21 mouse cellular contexts compared by ENCODE assay signal in the genomic region with DNA sequence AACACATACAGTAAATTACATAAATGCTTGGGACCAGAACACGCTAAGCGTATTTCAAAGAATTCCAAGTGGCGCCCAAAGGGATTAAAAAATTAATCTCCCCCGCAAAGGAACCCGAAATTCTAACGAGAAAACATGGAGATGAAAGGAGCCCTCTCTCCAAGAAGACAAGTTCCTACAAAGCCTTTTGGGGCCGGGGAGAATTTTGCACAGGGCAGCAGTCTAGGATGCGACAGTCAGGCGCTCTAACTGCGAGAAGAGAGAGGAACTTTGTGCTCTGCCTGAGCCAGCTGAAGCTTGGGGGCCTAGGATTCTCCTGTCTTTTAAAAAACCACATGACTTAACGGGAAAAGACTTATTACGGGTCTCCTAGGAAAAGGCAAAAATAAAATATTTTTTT.
DNase-seq lines count a peak whose midpoint lies in the region; ATAC-seq lines count a peak whose summit lies in the region.
"Had no signal": no experiment of that assay in that cellular context is flagged by ENCODE, and none has a peak within 500 bp of the region (broad histone marks: within the 10 kb centered on the region; RNA-seq: fewer than 3 reads in every experiment).

No protein-coding gene starts in this region.

- no peaks in the 10 kb centered on the region; the same call in 1 of the 2 replicates for H3K36me3 ChIP-seq in embryonic facial prominence, embryonic 14.5 days (ENCODE audit: control insufficient read depth, insufficient read depth, low read length)
- H3K36me3 ChIP-seq in embryonic facial prominence, embryonic 10.5 days (replicated peaks): no peaks in the 10 kb centered on the region
- peaks cover 19% of the 10 kb centered on the region; the same call in 1 of the 2 replicates for H3K36me3 ChIP-seq in midbrain, embryonic 14.5 days (ENCODE audit: control insufficient read depth, insufficient read depth, low read length)
- no peaks in the 10 kb centered on the region for H3K36me3 ChIP-seq in midbrain, embryonic 11.5 days (ENCODE audit: control insufficient read depth, insufficient read depth, low read length)

- DNase-seq in embryonic facial prominence, embryonic 14.5 days (ENCODE audit: low spot score): peak; percentile 53
- no peak for DNase-seq in embryonic facial prominence, embryonic 10.5 days (ENCODE audit: low spot score)
- peak; percentile 59 for DNase-seq in heart, adult 11 months
- DNase-seq in heart, adult 9 months (ENCODE audit: low spot score in 2 of 2): no peak
- DNase-seq in midbrain, embryonic 14.5 days: peak; percentile 27
- no peak for DNase-seq in midbrain, embryonic 11.5 days (ENCODE audit: low spot score, missing footprints)
- DNase-seq: adrenal gland, adult 2 months; adrenal gland, adult 8-10 months; adrenal gland, postnatal 10 days; adrenal gland, postnatal 14 days; adrenal gland, postnatal 25 days; adrenal gland, postnatal 36 days; B cell, adult 2 months; cerebellum, adult 11 months; cerebellum, adult 11-12 months; cerebellum, adult 18-20 months had no signal

- WGBS in embryonic facial prominence, embryonic 14.5 days: 52% methylated on average over 12 of the region's 12 CpGs
- WGBS in embryonic facial prominence, embryonic 10.5 days: 73% methylated on average over 12 of the region's 12 CpGs
- 56% methylated on average over 12 of the region's 12 CpGs for WGBS in midbrain, embryonic 14.5 days
- WGBS in midbrain, embryonic 11.5 days: 76% methylated on average over 12 of the region's 12 CpGs

- no peak overlapping the region for H3K4me2 ChIP-seq in embryonic facial prominence, embryonic 14.5 days (ENCODE audit: low read depth, low read length)
- H3K4me2 ChIP-seq in midbrain, embryonic 14.5 days (ENCODE audit: low read length): no peak overlapping the region
- no peak overlapping the region for H3K4me2 ChIP-seq in midbrain, embryonic 11.5 days

- no peak overlapping the region for H3K27ac ChIP-seq in embryonic facial prominence, embryonic 14.5 days (replicated peaks; ENCODE audit: low read depth, low read length)
- no peak overlapping the region for H3K27ac ChIP-seq in embryonic facial prominence, embryonic 10.5 days (replicated peaks)
- H3K27ac ChIP-seq in midbrain, embryonic 14.5 days (replicated peaks; ENCODE audit: low read depth, low read length): no peak overlapping the region
- no peak overlapping the region for H3K27ac ChIP-seq in midbrain, embryonic 11.5 days (ENCODE audit: low read depth, low read length)

- no peaks in the 10 kb centered on the region for H3K9me3 ChIP-seq in embryonic facial prominence, embryonic 14.5 days (ENCODE audit: control insufficient read depth, low read length)
- no peaks in the 10 kb centered on the region for H3K9me3 ChIP-seq in embryonic facial prominence, embryonic 10.5 days
- no peaks in the 10 kb centered on the region for H3K9me3 ChIP-seq in midbrain, embryonic 14.5 days (ENCODE audit: control insufficient read depth, low read length)
- H3K9me3 ChIP-seq in midbrain, embryonic 11.5 days (ENCODE audit: control insufficient read depth, low read length): no peaks in the 10 kb centered on the region
- H3K9me3 ChIP-seq: G1E had no signal

- H3K27me3 ChIP-seq in embryonic facial prominence, embryonic 14.5 days (replicated peaks; ENCODE audit: control insufficient read depth, insufficient read depth, low read length): no peaks in the 10 kb centered on the region
- H3K27me3 ChIP-seq in embryonic facial prominence, embryonic 10.5 days (replicated peaks; ENCODE audit: low read depth, poor library complexity, severe bottlenecking): no peaks in the 10 kb centered on the region
- H3K27me3 ChIP-seq in midbrain, embryonic 14.5 days (ENCODE audit: control insufficient read depth, insufficient read depth, low read length): no peaks in the 10 kb centered on the region
- no peaks in the 10 kb centered on the region for H3K27me3 ChIP-seq in midbrain, embryonic 11.5 days (ENCODE audit: control insufficient read depth, insufficient read depth, low read length)
- H3K27me3 ChIP-seq: CH12.LX, Patski had no signal

- no peak overlapping the region for H3K9ac ChIP-seq in embryonic facial prominence, embryonic 14.5 days (ENCODE audit: low read depth, low read length)
- no peak overlapping the region for H3K9ac ChIP-seq in midbrain, embryonic 14.5 days (replicated peaks; ENCODE audit: low read length)
- no peak overlapping the region for H3K9ac ChIP-seq in midbrain, embryonic 11.5 days (ENCODE audit: low read length)

- no peak for ATAC-seq in embryonic facial prominence, embryonic 14.5 days (ENCODE audit: low read depth)
- no peak for ATAC-seq in midbrain, embryonic 14.5 days (ENCODE audit: low FRiP score, low TSS enrichment)
- no peak for ATAC-seq in midbrain, embryonic 11.5 days (ENCODE audit: low FRiP score)
- ATAC-seq: activated CD4-positive, CD25-positive, alpha-beta regulatory T cell, adult 4 months; CD4-positive, CD25-positive, alpha-beta regulatory T cell, adult 4 months; Patski had no signal

- H3K4me3 ChIP-seq in embryonic facial prominence, embryonic 14.5 days (ENCODE audit: low read depth, low read length): no peak overlapping the region
- no peak overlapping the region for H3K4me3 ChIP-seq in embryonic facial prominence, embryonic 10.5 days
- H3K4me3 ChIP-seq in midbrain, embryonic 14.5 days (replicated peaks; ENCODE audit: low read depth, low read length): no peak overlapping the region
- H3K4me3 ChIP-seq in midbrain, embryonic 11.5 days (ENCODE audit: low read depth, low read length): no peak overlapping the region

- peaks cover 5% of the 10 kb centered on the region for H3K4me1 ChIP-seq in embryonic facial prominence, embryonic 14.5 days (ENCODE audit: control insufficient read depth, insufficient read depth, low read length)
- H3K4me1 ChIP-seq in embryonic facial prominence, embryonic 10.5 days: peaks cover 58% of the 10 kb centered on the region
- no peaks in the 10 kb centered on the region for H3K4me1 ChIP-seq in midbrain, embryonic 14.5 days (ENCODE audit: control insufficient read depth, insufficient read depth, low read length)
- H3K4me1 ChIP-seq in midbrain, embryonic 11.5 days (ENCODE audit: control insufficient read depth, insufficient read depth, low read length): peaks cover 5% of the 10 kb centered on the region

Comparison
In these comparisons a context has a peak if more than half of its experiments do, and no peak if none do; other contexts are left out.
1. DNase-seq: peak in embryonic facial prominence, embryonic 14.5 days (single experiment), heart, adult 11 months (single experiment) and midbrain, embryonic 14.5 days (single experiment); none in embryonic facial prominence, embryonic 10.5 days (single experiment), heart, adult 9 months (0 of 2) and midbrain, embryonic 11.5 days (single experiment).